Mouse (Mus musculus): Measurements from ENCODE around the gene Cenpb.
"Not testable (repeated sequence)": the region's sequence is repeated elsewhere in the genome, so short reads cannot be mapped to it uniquely, and the experiment has no call there.

Cenpb gene

GRCm38 (mm10) chr2:131179990-131180587 is at the start of gene Cenpb:
Gene Cenpb, minus strand, starts transcription at chr2:131180067.
- peak; percentile 67 for DNase-seq (ENCODE audit: low spot score)

DNA sequence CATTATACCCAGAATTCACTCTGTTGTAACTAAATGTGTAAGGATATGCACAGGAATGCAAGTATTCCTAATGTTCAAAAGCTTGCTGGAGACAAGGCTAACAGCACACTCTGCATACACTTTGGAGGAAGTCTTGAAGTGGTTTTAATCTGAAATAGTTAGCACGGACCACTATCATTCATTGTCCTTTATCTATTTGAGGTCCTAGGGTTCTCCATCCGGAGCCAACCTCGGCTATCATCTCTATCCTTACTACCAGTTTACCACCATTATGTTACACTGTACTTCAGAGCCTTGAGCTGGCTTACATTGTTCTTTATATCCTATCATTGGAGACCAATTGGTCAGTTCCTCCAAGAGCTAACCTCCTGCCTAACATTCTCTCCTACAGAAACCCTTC is 47.4 kb upstream of the Cenpb start:
- DNase-seq (ENCODE audit: low spot score): no peak

GRCm38 (mm10) chr2:131226669-131227068 is 46.8 kb upstream of the Cenpb start:
- not testable (repeated sequence) for DNase-seq (ENCODE audit: low spot score)

- no peak for DNase-seq (ENCODE audit: low spot score)
These were observed 45.3 kb upstream of the Cenpb start for GRCm38 (mm10) chr2:131225178-131225577.

DNA sequence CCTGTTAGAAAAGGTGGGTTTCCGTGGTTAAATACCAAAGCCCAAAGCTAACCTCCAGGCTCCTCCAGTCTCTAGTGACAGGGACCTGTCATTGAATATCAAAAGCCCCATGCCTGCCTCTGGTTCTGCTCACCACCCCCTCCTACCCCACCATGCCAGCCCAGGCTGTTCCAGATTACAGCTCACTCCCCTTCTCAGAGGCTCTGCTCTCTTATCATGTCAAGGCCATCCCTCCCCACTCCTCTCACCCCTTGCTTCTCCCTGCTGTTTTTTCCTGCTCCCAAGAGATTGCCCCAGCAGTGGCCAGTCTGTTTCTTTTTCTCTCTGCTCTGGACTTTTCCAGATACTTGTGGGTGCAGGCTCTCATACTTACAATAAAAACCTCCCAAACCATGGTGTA is 43.7 kb upstream of the Cenpb start:
- DNase-seq (ENCODE audit: low spot score): no peak

DNA sequence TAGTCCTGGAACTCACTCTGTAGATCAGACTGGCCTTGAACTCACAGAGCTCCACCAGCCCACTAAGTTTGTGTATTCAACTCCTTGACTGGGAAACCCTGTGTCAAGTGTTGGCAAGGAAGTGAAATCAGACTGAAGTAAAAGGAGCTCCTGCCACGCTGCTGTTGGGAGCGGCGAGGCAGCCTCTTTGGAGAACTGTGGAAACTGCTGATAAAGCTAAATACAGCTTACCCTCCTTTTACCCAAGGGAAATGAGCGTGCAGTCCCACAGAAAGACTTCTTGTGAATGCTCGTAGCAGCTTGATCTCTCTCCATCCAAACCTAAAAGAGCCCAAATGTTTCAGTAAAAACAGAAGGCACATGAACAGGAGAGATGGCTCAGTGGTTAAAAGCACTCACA is 42.7 kb upstream of the Cenpb start:
- DNase-seq (ENCODE audit: low spot score): no peak

GRCm38 (mm10) chr2:131221853-131222515 is 42.1 kb upstream of the Cenpb start:
- DNase-seq (ENCODE audit: low spot score): no peak

DNA sequence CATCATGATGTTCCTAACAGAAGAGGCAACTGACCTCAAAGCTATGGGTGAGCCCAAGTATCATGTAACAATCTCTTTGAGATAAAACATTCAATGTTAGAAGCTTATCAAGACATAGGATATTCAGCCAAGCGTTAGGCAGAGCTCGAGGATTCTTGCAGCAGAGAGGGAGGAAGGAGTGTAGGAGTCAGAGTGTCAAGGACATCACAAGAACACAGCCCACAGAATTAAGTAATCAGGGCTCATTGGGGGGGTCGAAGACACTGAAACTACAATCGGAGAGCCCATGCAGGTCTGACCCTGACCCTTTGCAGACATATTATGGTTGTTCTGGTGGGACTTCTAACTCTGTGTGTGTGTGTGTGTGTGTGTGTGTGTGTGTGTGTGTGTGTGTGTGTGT is 40.2 kb upstream of the Cenpb start:
- DNase-seq (ENCODE audit: low spot score): no peak

DNA sequence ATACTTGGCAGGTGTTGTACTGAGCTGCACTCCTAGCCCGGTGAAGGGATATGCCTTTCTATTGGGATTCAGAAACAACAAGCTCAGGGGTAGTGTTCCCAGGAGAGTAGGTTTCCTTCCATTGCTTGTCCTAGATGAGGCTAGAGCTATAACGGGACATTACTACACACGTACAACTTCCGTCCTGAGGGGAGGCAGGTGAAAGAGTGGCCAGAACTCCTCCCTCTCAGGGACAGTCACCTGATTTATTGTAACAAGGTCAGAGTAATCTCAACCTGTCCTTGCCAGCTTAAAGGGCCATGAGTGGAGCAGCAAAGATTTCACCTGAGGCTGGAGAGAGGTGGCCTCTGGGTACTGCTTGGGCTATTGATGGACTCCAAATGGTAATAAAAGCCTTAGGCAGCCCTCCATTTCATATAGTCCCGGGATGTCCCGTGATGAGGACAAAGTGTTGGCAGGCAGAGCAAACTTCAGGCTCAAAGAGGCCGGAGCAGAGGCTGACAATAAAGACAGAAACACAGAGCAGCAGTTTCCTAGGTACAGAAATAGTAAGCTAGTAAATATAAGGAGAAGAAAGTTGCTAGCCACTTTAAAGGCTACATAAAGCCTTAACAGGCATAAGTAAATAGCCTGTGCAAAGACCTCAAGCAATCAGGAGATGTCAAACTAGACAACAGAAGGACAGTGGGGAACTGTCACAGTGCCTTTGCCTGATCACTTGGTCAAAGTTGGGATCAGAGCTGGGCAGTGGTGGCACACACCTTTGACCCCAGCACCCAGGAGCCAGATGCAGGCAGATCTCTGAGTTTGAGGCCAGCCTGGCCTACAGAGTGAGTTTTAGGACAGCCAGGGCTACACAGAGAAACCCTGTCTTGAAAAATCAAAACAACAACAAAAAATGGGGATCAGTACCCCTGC is 36.3 kb upstream of the Cenpb start:
- DNase-seq (ENCODE audit: low spot score): no peak

GRCm38 (mm10) chr2:131213773-131214172 is 33.9 kb upstream of the Cenpb start:
- DNase-seq (ENCODE audit: low spot score): no peak

GRCm38 (mm10) chr2:131211026-131211615 is 31.3 kb upstream of the Cenpb start:
- no peak for DNase-seq (ENCODE audit: low spot score)

GRCm38 (mm10) chr2:131209969-131210792 is 30.3 kb upstream of the Cenpb start:
- peak; percentile 93 for DNase-seq (ENCODE audit: low spot score)

DNA sequence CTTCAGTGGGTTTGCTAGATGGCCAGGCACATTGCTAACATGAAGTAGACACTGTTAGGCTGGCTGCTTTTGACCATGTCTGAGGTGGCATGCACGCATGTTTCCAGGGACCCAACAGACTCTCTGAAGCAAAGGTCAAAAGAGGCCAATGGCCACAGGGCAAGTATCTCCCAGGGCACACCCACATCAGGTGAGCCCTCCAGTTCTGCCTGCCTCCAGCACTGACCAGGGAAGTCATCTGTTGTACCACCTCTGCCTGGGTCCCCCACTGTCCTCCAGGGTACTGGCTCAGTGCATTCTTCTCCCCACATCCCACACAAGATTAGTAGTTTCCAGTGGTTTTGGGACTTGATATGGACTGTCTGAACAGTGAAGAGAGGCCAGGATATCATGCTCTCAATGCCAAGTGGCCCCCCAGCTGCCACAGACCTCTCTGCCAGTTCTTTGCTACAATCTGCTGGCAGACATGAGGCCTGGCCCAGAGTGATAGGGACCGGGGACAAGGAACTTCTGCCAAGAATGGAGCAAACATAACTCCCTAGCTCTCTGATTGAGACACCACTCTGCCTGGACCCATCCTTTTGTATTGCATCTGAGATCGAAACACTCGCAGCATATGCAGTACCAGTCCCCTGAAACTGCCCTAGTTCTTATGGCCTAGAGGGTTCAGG is 29.4 kb upstream of the Cenpb start:
- no peak for DNase-seq (ENCODE audit: low spot score)

DNA sequence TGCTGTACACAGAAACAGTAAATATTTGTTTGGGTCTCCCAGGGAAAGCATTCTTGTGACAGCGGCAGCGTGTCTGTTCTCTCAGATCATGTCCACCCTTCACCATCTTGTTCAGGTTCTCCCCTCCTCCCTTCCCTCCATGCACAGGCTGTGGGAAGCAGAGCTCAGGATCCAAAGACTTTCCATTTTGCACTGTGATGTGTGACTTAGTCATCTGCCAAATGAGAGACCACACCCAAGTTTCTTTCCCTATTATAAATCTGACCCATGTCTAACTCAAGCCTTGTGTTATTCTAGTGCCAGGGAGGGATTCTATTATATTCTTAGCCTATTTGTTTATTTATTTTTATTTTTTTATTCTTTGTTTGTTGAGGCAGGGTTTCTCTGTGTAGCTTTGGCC is 28.5 kb upstream of the Cenpb start:
- DNase-seq (ENCODE audit: low spot score): no peak

GRCm38 (mm10) chr2:131206778-131207177 is 26.9 kb upstream of the Cenpb start, which contains the start of gene Ap5s1:
Gene Ap5s1, plus strand, starts transcription at chr2:131207078.
- no peak for DNase-seq (ENCODE audit: low spot score)

DNA sequence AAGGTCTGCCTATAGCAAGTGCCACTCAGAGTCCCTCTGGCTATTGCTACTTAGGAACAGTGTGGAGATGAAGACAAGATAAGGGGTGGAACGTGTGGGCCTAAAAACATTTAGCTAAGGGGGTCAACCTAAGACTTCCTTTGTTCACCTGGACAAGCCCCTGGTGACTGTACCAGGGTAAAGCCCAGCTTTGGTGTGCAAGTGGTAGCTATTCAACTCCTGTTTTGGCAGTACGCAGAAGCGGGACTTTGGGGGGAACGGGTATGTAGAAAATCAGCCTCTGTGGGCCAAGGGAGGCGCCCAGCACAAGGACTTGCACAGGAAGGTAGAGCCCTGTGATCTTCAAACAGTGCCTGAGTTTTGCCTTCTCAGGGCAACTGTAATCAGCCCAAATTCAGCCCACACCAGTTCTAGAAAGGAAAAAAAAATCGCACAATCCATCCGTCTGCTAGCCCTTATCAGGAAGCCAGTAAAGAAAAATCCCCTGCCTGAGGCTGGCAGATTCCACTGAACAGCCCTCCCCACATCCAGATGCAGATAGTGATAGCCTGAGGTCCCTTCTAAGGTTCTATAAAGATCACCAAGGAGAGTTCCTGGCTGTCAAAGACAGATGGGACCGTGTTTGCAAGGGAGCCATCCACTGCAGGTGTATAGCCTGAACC is 25.8 kb upstream of the Cenpb start:
- DNase-seq (ENCODE audit: low spot score): no peak

DNA sequence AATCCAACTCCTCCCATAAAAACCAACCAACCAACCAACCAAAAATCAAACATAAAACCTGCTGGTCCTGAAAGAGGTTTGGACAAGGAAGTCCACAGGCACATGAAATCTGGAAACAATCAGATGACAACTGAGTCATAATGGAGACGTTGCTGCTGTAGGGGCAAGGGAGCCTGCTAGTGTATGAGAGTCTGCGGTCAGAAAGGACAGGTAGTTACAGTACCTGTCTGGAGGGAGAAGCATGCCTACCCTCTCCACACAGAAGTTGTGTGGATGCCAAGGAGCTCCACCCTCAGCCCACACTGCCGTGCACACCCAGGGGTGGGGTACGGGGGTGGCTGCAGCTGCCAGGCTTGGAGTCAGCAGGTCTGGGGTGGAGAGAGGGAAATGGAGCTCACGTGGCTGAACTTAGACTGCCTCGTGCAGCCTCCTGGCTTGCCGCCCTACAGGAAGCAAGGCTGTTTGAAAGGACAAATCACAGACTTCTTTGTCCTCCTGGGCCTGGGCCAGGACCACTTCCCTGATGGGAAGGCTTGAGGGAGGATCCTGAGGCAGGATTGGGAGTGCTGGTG is 24.6 kb upstream of the Cenpb start:
- DNase-seq (ENCODE audit: low spot score): peak; percentile 85

- DNase-seq (ENCODE audit: low spot score): no peak
These were observed 24.0 kb upstream of the Cenpb start for GRCm38 (mm10) chr2:131203816-131204409.

- DNase-seq (ENCODE audit: low spot score): no peak
These were observed 21.4 kb upstream of the Cenpb start for GRCm38 (mm10) chr2:131201262-131201661.

GRCm38 (mm10) chr2:131200710-131201109 is 20.8 kb upstream of the Cenpb start:
- no peak for DNase-seq (ENCODE audit: low spot score)

Measured in ovary, postnatal 10 days (tissue).